Mouse (Mus musculus) embryo, embryonic 11 days (tissue): Measurements from ENCODE around the gene Ctrc.
"Not testable (repeated sequence)": the region's sequence is repeated elsewhere in the genome, so short reads cannot be mapped to it uniquely, and the experiment has no call there.

Experiments used
- DNase-seq: peaks from one replicate; pipeline ENCODE4 v3.0.0-alpha.2; 2015

Ctrc gene

DNA sequence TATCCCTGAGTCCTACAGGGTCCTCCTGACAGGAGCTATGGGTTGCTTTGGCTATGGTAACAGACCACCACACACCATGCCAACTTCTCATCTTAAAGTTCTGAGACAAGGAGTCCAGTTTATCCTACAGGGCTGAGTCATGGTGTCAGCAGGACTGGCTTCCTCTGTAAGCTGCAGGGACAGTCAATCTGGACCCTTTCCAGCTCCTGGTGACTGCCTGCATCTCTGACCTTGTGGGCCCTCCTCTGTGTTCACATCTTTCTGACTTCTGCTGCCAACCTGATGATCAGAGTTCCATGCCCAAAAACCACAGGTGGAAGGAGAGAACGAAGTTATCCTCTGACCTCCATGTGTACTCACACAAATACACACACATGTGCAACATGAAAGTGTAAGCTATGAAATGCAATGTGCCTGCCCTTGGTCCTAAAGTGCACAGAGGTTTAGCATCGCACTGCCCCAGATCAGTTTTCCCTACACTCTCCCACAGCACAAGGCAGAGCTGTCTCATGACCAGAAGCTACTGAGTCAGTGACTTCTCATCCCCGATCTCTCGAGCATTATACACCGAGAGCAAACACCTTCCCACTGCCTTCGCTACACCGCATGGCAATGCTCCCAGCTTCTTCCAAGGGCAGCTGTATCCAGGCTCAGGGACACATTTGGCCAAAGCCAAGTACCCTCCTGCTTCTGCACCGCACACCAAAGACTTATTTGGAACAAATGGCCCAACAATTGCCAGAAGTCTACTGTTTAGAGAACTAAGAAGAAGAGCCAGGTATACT, 64.8 kb downstream of the Ctrc start:
- DNase-seq: no peak

DNA sequence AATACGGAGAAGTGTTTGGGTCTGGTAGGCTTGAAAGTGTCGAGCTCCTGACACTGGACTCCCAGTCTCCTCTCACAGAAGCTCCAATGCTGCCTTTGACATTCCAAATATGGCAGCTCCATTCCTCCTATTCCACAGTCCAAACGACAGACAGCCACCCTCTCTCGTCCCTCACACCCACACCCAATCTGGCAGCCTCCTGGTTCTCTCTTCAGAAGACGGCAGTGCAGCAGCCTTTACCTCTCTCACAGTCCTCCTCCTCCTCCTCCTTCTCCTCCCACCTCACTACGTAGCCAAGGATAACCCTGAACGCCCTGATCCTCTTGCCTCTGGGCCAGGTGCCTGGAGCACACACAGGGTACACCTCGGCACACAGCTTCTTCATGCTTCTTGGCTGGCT, 66.3 kb downstream of the Ctrc start:
- DNase-seq: no peak

DNA sequence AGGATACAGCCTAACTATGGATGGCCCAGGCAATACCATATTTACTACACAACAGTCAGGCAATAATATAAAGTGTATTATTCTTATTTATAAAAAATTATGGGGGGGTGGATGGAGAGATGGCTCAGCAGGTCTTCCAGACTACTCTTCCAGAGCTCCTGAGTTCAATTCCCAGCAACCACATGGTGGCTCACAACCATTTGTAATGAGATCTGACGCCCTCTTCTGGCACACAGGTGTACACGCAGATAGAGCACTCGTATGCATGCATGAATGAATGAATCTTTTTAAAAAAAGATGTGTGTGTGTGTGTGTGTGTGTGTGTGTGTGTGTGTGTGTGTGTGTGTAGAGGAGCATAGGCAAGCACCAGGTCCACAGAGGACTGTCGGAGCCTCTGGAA, 73.1 kb downstream of the Ctrc start:
- not testable (repeated sequence) for DNase-seq

DNA sequence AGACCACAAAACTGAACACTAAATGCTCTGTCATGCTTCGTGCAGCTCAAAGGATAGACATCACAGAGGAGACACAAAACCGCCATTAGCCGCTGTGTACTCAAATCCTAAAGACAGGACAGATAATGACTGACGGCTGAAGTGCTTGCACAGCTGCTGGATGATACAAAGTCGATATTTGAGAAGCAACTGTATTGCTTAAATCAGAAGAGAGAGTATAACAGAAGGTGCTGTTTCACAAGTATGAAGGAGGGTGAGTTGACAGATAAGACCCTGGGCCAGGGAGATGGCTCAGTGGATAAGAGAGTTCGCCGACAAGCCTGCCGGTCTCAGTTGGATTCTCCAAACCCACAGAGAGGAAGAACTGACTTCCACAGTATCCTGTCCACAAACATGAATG, 74.3 kb downstream of the Ctrc start:
- DNase-seq: no peak

DNA sequence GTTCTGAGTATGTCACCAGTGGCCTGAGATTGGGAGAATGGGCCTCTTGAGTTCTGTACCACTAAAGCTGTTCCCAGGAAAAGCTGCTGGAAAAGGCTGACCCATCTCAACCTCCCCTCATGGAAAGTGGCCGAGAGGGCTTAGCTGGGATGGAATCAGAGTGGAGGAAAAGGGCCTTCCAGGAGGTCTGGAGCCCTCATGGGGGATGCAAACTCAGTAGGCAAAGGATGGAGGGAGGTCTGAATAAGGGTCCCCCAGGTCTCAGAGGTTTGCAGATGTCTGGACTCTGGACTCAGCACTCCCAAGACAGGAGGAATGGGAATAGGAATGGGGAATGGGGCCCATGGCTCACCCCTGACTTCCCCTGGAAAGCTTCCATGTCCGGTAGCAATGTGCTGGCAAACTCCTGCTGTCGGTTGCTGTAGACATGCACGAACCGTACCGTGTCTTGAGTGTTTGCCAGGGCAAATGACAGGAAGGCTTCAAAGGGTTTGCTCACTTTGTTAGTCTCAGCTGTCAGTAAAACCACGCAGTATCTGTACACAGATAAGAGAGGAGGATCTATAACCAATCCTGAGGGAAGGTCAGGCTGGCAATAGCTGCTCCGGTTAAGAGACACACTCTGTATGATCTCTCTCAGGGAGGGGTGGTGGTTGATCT, 76.5 kb downstream of the Ctrc start:
- DNase-seq: no peak

DNA sequence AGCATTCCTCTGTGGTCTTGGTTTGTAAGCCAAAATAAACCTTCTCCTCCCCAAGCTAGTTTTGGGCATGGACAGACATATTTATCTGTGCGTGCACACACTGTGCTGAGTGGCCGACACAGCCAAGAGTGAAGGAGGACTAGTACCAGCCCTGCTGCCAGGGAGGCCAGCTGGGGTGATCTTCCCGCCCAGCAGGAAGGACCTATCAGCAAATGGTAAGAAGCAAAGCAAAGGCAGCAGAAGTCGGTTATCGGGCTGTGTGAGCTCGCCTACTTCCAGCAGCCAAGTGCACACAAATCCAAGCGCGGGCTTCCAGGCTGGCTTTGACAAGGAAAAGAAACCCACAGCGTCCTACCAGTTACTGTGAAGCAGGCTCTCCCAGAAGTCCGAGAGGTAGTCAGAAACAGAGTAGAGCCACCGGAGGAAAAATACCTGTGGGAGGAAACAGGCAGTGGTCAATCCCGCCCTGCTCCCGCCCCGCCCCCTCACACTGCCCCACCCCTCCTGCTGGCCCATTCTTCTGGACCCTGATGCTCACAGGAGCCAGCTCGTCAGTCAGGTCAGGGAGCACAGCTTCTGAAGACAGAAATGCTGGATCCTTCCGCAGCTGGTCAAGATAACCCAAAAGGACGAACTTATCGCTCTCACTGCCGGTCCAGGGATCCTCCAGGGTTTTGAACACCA, 78.7 kb downstream of the Ctrc start:
- no peak for DNase-seq

DNA sequence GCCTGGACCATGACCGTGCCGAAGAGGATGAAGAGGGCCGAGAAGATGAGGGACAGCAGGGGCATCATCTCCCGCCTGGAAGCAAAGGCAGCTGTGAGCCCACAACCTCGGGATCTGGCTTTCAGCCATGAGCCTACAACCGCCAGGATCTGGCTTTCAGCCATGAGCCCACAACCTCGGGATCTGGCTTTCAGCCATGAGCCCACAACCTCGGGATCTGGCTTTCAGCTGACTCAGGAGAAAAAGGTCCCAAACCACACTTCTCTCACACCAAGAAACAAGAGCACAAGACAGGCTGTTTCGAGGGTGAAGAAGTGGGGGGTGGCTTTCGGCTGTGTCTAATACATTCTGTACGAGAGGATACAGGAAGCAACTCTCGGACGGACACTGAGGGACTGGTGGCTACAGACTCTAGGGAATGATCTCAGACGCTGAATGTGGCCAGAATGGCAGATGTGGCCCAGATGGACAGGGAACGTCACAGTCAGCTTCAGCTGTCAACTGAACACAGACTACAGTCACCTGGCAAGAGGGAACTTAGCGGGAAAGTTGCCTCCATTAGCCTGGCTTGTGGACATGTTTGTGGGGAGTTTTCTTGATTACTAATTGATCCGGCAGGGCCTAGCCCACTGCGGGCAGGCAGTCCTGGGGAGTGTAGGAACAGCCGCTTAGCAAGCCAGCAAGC, 79.3 kb downstream of the Ctrc start:
- no peak for DNase-seq

DNA sequence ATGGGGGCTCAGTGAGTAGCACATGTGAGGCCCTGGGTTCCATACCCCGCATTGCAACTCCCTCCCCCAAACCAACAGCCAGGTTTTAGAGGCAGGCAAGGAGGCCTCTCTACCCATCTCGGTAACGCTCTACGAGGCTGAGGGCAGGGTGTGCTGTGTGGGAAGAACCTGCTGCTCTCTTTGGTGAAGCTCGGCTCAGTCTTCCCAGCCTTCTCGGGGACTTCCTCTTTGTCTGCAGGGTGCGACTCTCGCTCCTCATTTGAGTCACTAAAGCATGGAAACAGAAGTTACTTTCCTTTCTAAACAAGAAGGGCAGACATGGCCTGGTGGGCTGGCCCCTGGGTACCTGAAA, 79.9 kb downstream of the Ctrc start:
- no peak for DNase-seq

DNA sequence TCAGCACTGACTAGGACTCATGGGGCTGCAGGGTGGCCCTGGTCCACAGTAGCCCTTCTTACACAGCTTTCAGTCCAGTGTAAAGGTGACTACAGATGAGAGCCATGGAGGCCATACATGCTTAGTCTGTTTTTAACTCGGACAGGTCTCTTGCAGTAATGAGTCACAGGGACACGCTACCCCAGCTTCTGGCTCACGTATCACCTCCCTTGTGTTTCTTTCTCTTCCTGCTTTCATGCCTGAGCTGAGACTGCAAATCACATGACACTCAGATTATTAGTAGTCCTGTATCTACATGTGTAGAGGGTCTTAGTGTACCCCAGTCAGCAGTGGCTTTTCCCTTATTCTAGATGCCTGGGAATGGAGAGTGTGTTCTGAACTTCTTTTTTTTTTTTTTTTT, 81.2 kb downstream of the Ctrc start:
- no peak for DNase-seq
